Mouse (Mus musculus): ENCODE data around the gene Ttf1. TPM values are rescaled to one million over a fixed set of nuclear protein-coding genes. Genes with fewer than 3 reads are reported as not detected.

Gene Ttf1
- 11.7 and 12.2 TPM in 2 replicates for polyA plus RNA-seq (2014; fragmentation: Nextera tagmentation; extraction: Ambion mirVana)

DNA sequence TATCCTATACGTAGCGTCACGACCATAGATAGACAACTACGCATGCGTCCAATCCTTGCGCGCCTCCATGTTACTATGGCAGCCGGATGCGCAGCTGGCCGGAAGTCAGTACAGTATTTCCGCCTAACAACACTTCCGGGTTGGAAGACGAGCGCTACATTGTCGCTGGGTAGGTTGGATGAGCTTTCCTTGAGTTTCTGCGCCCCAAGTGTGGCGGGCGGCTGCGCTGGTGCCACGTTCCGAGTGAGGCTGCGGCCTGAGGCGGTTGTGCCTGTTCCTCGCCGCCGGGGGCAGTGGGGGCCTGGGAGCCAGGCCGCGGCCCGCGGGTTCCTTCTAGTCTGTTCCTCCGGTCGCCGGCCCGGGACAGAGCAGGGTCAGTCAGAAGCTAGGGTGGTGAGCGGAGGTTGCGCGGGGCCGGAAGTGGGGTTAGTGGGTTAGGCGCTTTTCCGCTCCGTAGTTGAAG is at the start of gene Ttf1:
Gene Ttf1, plus strand, starts transcription at position 128 of the 463 bp plus-strand sequence.
- Histone ChIP-seq H3K4me1 (ENCODE audit: control insufficient read depth, insufficient read depth, low read length) (peaks cover 3% of the 10 kb centered on the region; the same call in 1 of the 2 replicates), H3K9me3 (ENCODE audit: control insufficient read depth, low read length) (no peaks in the 10 kb centered on the region), H3K27ac (ENCODE audit: low read depth, low read length) (peak within 1 kb of the TSS; percentile 81), H3K36me3 (ENCODE audit: control insufficient read depth, insufficient read depth, low read length) (no peaks in the 10 kb centered on the region), H3K4me3 (ENCODE audit: low read depth, low read length) (peak within 1 kb of the TSS; percentile 93), H3K9ac (ENCODE audit: low read length) (peak within 1 kb of the TSS; percentile 69), H3K4me2 (ENCODE audit: low read depth) (peak within 1 kb of the TSS; percentile 69), H3K27me3 (ENCODE audit: control insufficient read depth, insufficient read depth, low read length) (no peaks in the 10 kb centered on the region)
- peak; percentile 92 for DNase-seq (ENCODE audit: low spot score)
- ATAC-seq (ENCODE audit: insufficient read depth, low FRiP score, low TSS enrichment): peak; percentile 92
- under 1% methylated on average over 41 of the region's 41 CpGs for WGBS

DNA sequence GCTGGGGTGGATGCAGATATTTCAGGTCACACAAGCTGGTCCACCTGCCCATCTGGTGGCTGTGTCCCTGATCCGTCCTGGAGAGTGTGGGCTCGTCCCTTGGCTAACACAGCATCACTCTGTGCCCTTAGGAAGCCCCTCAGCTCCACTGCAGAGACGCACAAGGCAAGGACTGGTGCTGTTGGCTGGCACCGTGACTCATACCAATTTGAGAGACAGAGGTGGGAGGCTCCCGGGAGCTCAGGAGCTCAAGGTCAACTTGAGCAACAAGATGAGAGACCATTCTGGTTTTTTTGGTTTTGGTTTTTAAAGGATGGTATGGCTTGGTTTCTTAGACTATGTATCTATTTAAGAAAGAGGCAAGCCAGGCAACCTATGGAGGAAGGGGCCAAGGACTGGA is 47.5 kb upstream of the Ttf1 start:
- ATAC-seq (ENCODE audit: insufficient read depth, low FRiP score, low TSS enrichment) (no peak), DNase-seq (ENCODE audit: low spot score) (no peak)
- no peaks in the 10 kb centered on the region for H3K36me3 ChIP-seq (ENCODE audit: control insufficient read depth, insufficient read depth, low read length)
- H3K27me3 ChIP-seq (ENCODE audit: control insufficient read depth, insufficient read depth, low read length): no peaks in the 10 kb centered on the region
- H3K9me3 ChIP-seq (ENCODE audit: control insufficient read depth, low read length): no peaks in the 10 kb centered on the region
- peaks cover 11% of the 10 kb centered on the region; the same call in 1 of the 2 replicates for H3K4me1 ChIP-seq (ENCODE audit: control insufficient read depth, insufficient read depth, low read length)
- H3K4me3 ChIP-seq (ENCODE audit: low read depth, low read length): no peak overlapping the region
- H3K27ac ChIP-seq (ENCODE audit: low read depth, low read length): no peak overlapping the region
- 85% methylated on average over 5 of the region's 5 CpGs for WGBS
- H3K9ac ChIP-seq (ENCODE audit: low read length): no peak overlapping the region
- no peak overlapping the region for H3K4me2 ChIP-seq (ENCODE audit: low read depth)

DNA sequence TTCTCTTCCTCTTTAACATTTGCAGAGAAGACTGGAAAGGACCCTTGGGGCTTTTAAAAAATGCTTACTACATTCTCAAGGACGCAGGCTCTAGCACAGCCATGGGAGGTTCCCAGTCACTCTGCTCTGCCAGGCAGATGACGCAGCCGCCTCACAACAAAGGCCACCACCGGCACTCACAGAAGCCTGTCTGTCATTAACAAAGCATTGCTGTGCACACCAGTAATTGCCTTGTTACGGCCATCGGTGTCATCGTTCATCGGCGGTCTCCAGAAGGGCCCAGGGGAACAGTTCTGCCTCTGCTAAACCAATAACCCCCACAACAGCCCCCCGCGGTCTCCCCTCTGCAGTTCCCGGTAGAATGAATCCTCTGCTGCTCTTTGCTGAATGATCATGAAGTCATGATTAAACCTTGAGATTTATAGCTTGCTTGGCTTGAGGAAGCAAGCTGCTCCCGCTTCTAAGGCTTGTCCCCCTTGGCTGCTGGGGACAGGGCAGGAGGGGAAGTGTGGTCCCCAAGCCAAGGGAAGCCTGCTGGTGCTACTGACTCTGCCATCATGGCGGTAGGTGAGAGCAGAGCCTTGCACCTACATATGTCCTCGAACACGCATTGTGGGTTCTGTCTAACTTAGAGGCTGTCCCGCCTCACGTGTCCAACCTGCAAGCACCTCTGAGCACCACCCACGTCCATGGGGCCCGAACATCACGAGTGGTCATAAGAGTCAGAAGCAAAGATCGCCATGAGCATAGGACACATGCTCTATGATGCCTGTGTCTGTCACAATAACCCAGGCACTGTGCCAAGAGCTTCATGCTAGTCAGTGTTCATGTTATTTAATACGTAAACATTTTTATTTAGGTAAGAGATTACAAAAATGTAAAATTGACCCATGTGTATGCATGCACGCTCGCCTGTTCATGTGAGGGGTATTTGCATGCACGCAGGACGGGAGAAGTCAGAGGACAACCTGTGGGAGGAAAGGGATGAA is 43.2 kb upstream of the Ttf1 start:
- H3K4me1 ChIP-seq (ENCODE audit: control insufficient read depth, insufficient read depth, low read length): peaks cover 17% of the 10 kb centered on the region
- H3K9me3 ChIP-seq (ENCODE audit: control insufficient read depth, low read length): no peaks in the 10 kb centered on the region
- H3K27me3 ChIP-seq (ENCODE audit: control insufficient read depth, insufficient read depth, low read length): no peaks in the 10 kb centered on the region
- no peak overlapping the region; the same call in 1 of the 2 replicates for H3K9ac ChIP-seq (ENCODE audit: low read length)
- 0 out of 2 replicates have a peak overlapping the region, but pooled peaks have one; percentile 9 for H3K4me2 ChIP-seq (ENCODE audit: low read depth)
- ATAC-seq (ENCODE audit: insufficient read depth, low FRiP score, low TSS enrichment) (peak; percentile 77), DNase-seq (ENCODE audit: low spot score) (peak; percentile 81)
- no peaks in the 10 kb centered on the region for H3K36me3 ChIP-seq (ENCODE audit: control insufficient read depth, insufficient read depth, low read length)
- H3K4me3 ChIP-seq (ENCODE audit: low read depth, low read length): no peak overlapping the region
- H3K27ac ChIP-seq (ENCODE audit: low read depth, low read length): peak overlapping the region; percentile 76
- WGBS: 45% methylated on average over 27 of the region's 27 CpGs

DNA sequence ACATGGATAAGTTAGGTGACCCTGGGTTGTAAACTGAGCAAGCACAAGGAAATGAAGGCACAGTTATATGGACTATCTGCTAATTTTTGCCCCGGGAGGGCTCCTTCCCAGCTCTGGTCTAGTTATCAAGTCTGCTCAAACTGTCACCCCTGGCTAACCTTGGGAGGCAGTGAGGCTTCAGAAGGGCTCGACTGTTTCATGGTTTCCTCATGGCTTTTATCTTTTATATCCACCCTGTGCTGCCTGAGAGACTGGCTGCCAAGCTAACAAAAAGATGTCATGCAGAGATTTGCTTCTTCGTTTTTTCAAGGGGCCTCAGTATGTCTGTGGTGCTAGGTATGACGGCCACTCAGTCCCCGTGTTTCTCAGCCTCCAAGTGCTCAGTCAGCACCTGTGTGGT is 41.4 kb upstream of the Ttf1 start:
- no peak overlapping the region for H3K27ac ChIP-seq (ENCODE audit: low read depth, low read length)

DNA sequence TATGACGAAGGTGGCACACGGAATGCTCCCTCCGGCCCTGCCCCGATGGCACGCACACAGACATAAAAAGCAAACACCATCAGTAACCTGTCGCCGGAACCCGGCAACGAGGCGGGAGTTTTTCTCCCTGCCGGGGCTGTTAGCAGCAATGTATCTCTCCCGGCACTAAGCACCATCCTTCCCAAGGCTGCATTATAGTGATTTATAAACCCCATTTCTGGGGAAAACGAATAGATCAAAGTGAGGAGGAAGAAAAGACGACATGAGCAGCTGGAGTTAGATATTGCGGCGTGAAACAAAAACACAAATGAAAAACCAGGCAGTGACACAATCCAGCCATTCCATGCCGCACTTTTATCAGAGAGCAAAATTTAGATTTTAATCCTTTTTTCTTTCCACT is 39.0 kb upstream of the Ttf1 start:
- WGBS: 37% methylated on average over 17 of the region's 17 CpGs
- H3K4me3 ChIP-seq (ENCODE audit: low read depth, low read length): no peak overlapping the region
- ATAC-seq (ENCODE audit: insufficient read depth, low FRiP score, low TSS enrichment) (no peak), DNase-seq (ENCODE audit: low spot score) (no peak)
- H3K4me2 ChIP-seq (ENCODE audit: low read depth): no peak overlapping the region
- H3K27ac ChIP-seq (ENCODE audit: low read depth, low read length): no peak overlapping the region
- H3K9me3 ChIP-seq (ENCODE audit: control insufficient read depth, low read length): no peaks in the 10 kb centered on the region
- H3K27me3 ChIP-seq (ENCODE audit: control insufficient read depth, insufficient read depth, low read length): no peaks in the 10 kb centered on the region
- no peak overlapping the region for H3K9ac ChIP-seq (ENCODE audit: low read length)
- no peaks in the 10 kb centered on the region for H3K36me3 ChIP-seq (ENCODE audit: control insufficient read depth, insufficient read depth, low read length)
- H3K4me1 ChIP-seq (ENCODE audit: control insufficient read depth, insufficient read depth, low read length): peaks cover 15% of the 10 kb centered on the region

More for the DNA sequence above, 41.4 kb upstream of the Ttf1 start:
- no peaks in the 10 kb centered on the region for H3K36me3 ChIP-seq (ENCODE audit: control insufficient read depth, insufficient read depth, low read length)
- H3K9me3 ChIP-seq (ENCODE audit: control insufficient read depth, low read length): no peaks in the 10 kb centered on the region
- H3K27me3 ChIP-seq (ENCODE audit: control insufficient read depth, insufficient read depth, low read length): no peaks in the 10 kb centered on the region
- 56% methylated on average over 5 of the region's 5 CpGs for WGBS
- H3K9ac ChIP-seq (ENCODE audit: low read length): no peak overlapping the region
- ATAC-seq (ENCODE audit: insufficient read depth, low FRiP score, low TSS enrichment): no peak
- H3K4me3 ChIP-seq (ENCODE audit: low read depth, low read length): no peak overlapping the region
- H3K4me1 ChIP-seq (ENCODE audit: control insufficient read depth, insufficient read depth, low read length): peaks cover 17% of the 10 kb centered on the region
- no peak overlapping the region for H3K4me2 ChIP-seq (ENCODE audit: low read depth)
- DNase-seq (ENCODE audit: low spot score): no peak

DNA sequence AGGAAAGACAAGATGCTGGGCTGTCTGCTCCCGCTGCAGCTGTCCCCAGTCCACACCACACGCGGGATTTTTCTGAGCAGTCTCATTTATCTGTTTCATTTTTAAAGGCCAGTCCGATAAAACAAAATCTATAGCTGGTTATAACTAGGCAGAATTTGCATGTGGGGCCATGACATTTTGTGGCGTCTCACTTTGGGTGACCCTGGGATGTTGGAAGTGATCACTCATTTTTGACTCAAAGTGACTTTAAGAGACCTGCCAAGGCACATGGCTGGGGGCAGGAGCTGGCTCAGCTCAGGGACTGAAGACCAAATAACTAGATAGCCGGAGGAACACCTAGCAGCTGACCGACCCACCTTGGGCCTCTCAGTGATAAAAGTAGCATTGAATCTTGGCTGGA is 37.1 kb upstream of the Ttf1 start:
- Histone ChIP-seq H3K27ac (ENCODE audit: low read depth, low read length) (no peak overlapping the region), H3K4me1 (ENCODE audit: control insufficient read depth, insufficient read depth, low read length) (peaks cover 6% of the 10 kb centered on the region; the same call in 1 of the 2 replicates), H3K9me3 (ENCODE audit: control insufficient read depth, low read length) (no peaks in the 10 kb centered on the region), H3K27me3 (ENCODE audit: control insufficient read depth, insufficient read depth, low read length) (no peaks in the 10 kb centered on the region), H3K36me3 (ENCODE audit: control insufficient read depth, insufficient read depth, low read length) (no peaks in the 10 kb centered on the region), H3K9ac (ENCODE audit: low read length) (no peak overlapping the region), H3K4me2 (ENCODE audit: low read depth) (no peak overlapping the region), H3K4me3 (ENCODE audit: low read depth, low read length) (no peak overlapping the region)
- DNase-seq (ENCODE audit: low spot score) (no peak), ATAC-seq (ENCODE audit: insufficient read depth, low FRiP score, low TSS enrichment) (no peak)
- WGBS: 85% methylated on average over 7 of the region's 7 CpGs

DNA sequence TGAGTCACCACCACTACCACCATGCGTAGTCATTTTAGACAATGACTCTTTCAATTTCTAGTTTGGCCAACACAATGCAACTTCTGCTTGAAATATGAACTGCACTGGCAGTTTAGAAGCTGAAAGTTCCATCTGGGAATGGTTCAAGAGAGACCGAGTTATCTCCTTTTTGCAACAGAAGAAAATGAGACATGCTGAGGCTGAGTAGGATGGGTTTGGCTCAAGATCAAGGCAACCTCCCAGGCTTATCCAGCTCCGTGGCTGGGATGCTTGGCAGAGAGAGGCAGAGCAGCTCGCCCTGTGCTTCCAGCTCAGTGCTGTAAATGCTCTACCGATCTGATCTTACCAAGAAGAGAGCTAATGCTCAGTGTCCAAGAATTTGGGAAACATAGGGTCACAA is 34.8 kb upstream of the Ttf1 start:
- H3K4me1 ChIP-seq (ENCODE audit: control insufficient read depth, insufficient read depth, low read length): peaks cover 6% of the 10 kb centered on the region; the same call in 1 of the 2 replicates
- H3K27me3 ChIP-seq (ENCODE audit: control insufficient read depth, insufficient read depth, low read length): no peaks in the 10 kb centered on the region
- no peaks in the 10 kb centered on the region for H3K36me3 ChIP-seq (ENCODE audit: control insufficient read depth, insufficient read depth, low read length)
- ATAC-seq (ENCODE audit: insufficient read depth, low FRiP score, low TSS enrichment) (no peak), DNase-seq (ENCODE audit: low spot score) (no peak)
- no peak overlapping the region for H3K27ac ChIP-seq (ENCODE audit: low read depth, low read length)
- H3K4me2 ChIP-seq (ENCODE audit: low read depth): no peak overlapping the region
- 88% methylated on average over 5 of the region's 5 CpGs for WGBS
- H3K4me3 ChIP-seq (ENCODE audit: low read depth, low read length): no peak overlapping the region
- no peak overlapping the region for H3K9ac ChIP-seq (ENCODE audit: low read length)
- H3K9me3 ChIP-seq (ENCODE audit: control insufficient read depth, low read length): no peaks in the 10 kb centered on the region

DNA sequence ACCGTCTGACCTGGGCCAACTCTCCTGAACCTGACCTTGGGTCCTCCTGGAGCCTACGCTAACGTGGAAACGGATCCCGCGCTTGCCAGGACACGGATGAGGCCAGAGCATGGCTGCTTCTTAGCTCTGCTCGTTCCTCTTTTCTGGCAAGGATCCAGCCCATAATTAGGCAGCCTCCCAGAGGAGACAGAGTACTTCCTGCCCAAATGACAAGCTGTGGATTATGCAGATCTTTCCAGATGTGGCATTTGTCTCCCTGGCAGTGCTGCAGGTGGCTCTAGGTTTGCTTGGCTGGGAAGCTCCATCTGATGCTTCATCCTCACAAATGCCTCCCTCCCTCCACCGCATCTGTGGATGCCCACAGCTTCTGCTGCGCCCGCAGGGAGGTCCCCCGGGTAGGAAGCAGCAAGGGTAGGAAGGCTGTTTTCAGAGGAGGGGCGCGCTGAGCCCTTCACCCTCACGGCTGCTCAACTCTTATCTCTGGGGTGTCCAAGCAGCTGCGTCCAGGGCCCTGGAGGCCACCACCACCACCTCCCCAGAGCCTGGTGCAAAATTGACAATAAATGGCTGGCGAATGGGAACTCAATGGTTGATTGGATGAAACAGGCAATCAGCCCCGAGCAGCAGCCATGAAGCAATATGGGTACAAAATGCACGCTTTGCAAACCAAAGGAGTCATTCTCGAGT is 29.9 kb upstream of the Ttf1 start:
- ATAC-seq (ENCODE audit: insufficient read depth, low FRiP score, low TSS enrichment) (no peak), DNase-seq (ENCODE audit: low spot score) (no peak)
- H3K4me1 ChIP-seq (ENCODE audit: control insufficient read depth, insufficient read depth, low read length): no peaks in the 10 kb centered on the region
- no peaks in the 10 kb centered on the region for H3K27me3 ChIP-seq (ENCODE audit: control insufficient read depth, insufficient read depth, low read length)
- 56% methylated on average over 20 of the region's 20 CpGs for WGBS
- H3K27ac ChIP-seq (ENCODE audit: low read depth, low read length): no peak overlapping the region
- no peak overlapping the region for H3K9ac ChIP-seq (ENCODE audit: low read length)
- no peak overlapping the region for H3K4me3 ChIP-seq (ENCODE audit: low read depth, low read length)
- H3K9me3 ChIP-seq (ENCODE audit: control insufficient read depth, low read length): no peaks in the 10 kb centered on the region
- H3K36me3 ChIP-seq (ENCODE audit: control insufficient read depth, insufficient read depth, low read length): no peaks in the 10 kb centered on the region
- H3K4me2 ChIP-seq (ENCODE audit: low read depth): no peak overlapping the region

All from neural tube, embryonic 11.5 days (tissue).